15 mouse cellular contexts compared by ENCODE assay signal in genomic region chr7:130678414-130678813, GRCm38 (mm10).
DNase-seq lines count a peak whose midpoint lies in the region; ATAC-seq and TF ChIP-seq lines count a peak whose summit lies in the region.
"Had no signal": no experiment of that assay in that cellular context is flagged by ENCODE, and none has a peak within 500 bp of the region (broad histone marks: within the 10 kb centered on the region; RNA-seq: fewer than 3 reads in every experiment).

No protein-coding gene starts in this region.

- H3K4me2 ChIP-seq in hindbrain, postnatal 0 days (ENCODE audit: low read depth, low read length): no peak overlapping the region
- H3K4me2 ChIP-seq in embryonic facial prominence, embryonic 15.5 days (replicated peaks): no peak overlapping the region
- no peak overlapping the region for H3K4me2 ChIP-seq in heart, postnatal 0 days (ENCODE audit: low read depth, low read length)
- H3K4me2 ChIP-seq in midbrain, embryonic 15.5 days: no peak overlapping the region
- H3K4me2 ChIP-seq in liver, embryonic 12.5 days: no peak overlapping the region
- no peak overlapping the region for H3K4me2 ChIP-seq in intestine, postnatal 0 days (replicated peaks; ENCODE audit: low read depth)
- H3K4me2 ChIP-seq: kidney, embryonic 15.5 days; limb, embryonic 12.5 days; lung, embryonic 14.5 days had no signal

- H3K4me3 ChIP-seq in hindbrain, embryonic 10.5 days: no peak overlapping the region
- no peak overlapping the region for H3K4me3 ChIP-seq in hindbrain, postnatal 0 days (ENCODE audit: low read length)
- H3K4me3 ChIP-seq in embryonic facial prominence, embryonic 15.5 days (replicated peaks): no peak overlapping the region
- H3K4me3 ChIP-seq in heart, postnatal 0 days (ENCODE audit: low read depth, low read length): no peak overlapping the region
- H3K4me3 ChIP-seq in midbrain, embryonic 15.5 days: no peak overlapping the region
- H3K4me3 ChIP-seq in liver, embryonic 12.5 days: no peak overlapping the region
- no peak overlapping the region for H3K4me3 ChIP-seq in intestine, postnatal 0 days (ENCODE audit: low read depth, low read length)
- H3K4me3 ChIP-seq: kidney, embryonic 15.5 days; limb, embryonic 12.5 days had no signal

- TF ChIP-seq EP300 in heart, postnatal 0 days (IDR thresholded peaks at IDR 0.05; ENCODE audit: low read depth): no peak

- peak overlapping the region; percentile 77 for H3K27ac ChIP-seq in hindbrain, embryonic 10.5 days
- H3K27ac ChIP-seq in hindbrain, postnatal 0 days: no peak overlapping the region
- H3K27ac ChIP-seq in embryonic facial prominence, embryonic 15.5 days (replicated peaks): peak overlapping the region; percentile 56; the same call in 1 of the 2 replicates
- peak overlapping the region; percentile 61 for H3K27ac ChIP-seq in heart, postnatal 0 days (ENCODE audit: low read depth)
- H3K27ac ChIP-seq in midbrain, embryonic 15.5 days: peak overlapping the region; percentile 61; the same call in 1 of the 2 replicates
- no peak overlapping the region for H3K27ac ChIP-seq in liver, embryonic 12.5 days
- no peak overlapping the region for H3K27ac ChIP-seq in intestine, postnatal 0 days (ENCODE audit: low read depth, low read length)

- no peaks in the 10 kb centered on the region for H3K27me3 ChIP-seq in hindbrain, embryonic 10.5 days (ENCODE audit: insufficient read depth, poor library complexity, severe bottlenecking)
- H3K27me3 ChIP-seq in hindbrain, postnatal 0 days (ENCODE audit: insufficient read depth, low read length): no peaks in the 10 kb centered on the region
- no peaks in the 10 kb centered on the region for H3K27me3 ChIP-seq in embryonic facial prominence, embryonic 15.5 days
- no peaks in the 10 kb centered on the region for H3K27me3 ChIP-seq in heart, postnatal 0 days (ENCODE audit: control insufficient read depth, insufficient read depth, low read length)
- H3K27me3 ChIP-seq in midbrain, embryonic 15.5 days (replicated peaks): no peaks in the 10 kb centered on the region
- no peaks in the 10 kb centered on the region for H3K27me3 ChIP-seq in liver, embryonic 12.5 days (replicated peaks)
- H3K27me3 ChIP-seq in intestine, postnatal 0 days (replicated peaks; ENCODE audit: control insufficient read depth, insufficient read depth, low read length): no peaks in the 10 kb centered on the region
- H3K27me3 ChIP-seq: kidney, embryonic 15.5 days; limb, embryonic 12.5 days had no signal

- H3K36me3 ChIP-seq in hindbrain, embryonic 10.5 days: peaks cover 28% of the 10 kb centered on the region
- no peaks in the 10 kb centered on the region for H3K36me3 ChIP-seq in hindbrain, postnatal 0 days (ENCODE audit: insufficient read depth, low read length)
- H3K36me3 ChIP-seq in embryonic facial prominence, embryonic 15.5 days: peaks cover 14% of the 10 kb centered on the region; the same call in 1 of the 2 replicates
- peaks cover 37% of the 10 kb centered on the region for H3K36me3 ChIP-seq in heart, postnatal 0 days (replicated peaks; ENCODE audit: control insufficient read depth, insufficient read depth, low read length)
- no peaks in the 10 kb centered on the region for H3K36me3 ChIP-seq in midbrain, embryonic 15.5 days (replicated peaks)
- H3K36me3 ChIP-seq in liver, embryonic 12.5 days: no peaks in the 10 kb centered on the region
- peaks cover 45% of the 10 kb centered on the region for H3K36me3 ChIP-seq in intestine, postnatal 0 days (ENCODE audit: control insufficient read depth, insufficient read depth)

- no peak for ATAC-seq in hindbrain, postnatal 0 days
- no peak for ATAC-seq in embryonic facial prominence, embryonic 15.5 days (ENCODE audit: insufficient number of reproducible peaks, low FRiP score, low TSS enrichment, low read depth)
- ATAC-seq in heart, postnatal 0 days (ENCODE audit: insufficient read depth, low read depth): peak; percentile 36
- no peak for ATAC-seq in midbrain, embryonic 15.5 days (replicated peaks)
- ATAC-seq in liver, embryonic 12.5 days: no peak
- no peak for ATAC-seq in intestine, postnatal 0 days
- ATAC-seq: activated CD4-positive, CD25-positive, alpha-beta regulatory T cell, adult 4 months; forebrain, postnatal 0 days had no signal

- H3K9me3 ChIP-seq in hindbrain, embryonic 10.5 days: no peaks in the 10 kb centered on the region
- no peaks in the 10 kb centered on the region for H3K9me3 ChIP-seq in hindbrain, postnatal 0 days (ENCODE audit: low read length)
- H3K9me3 ChIP-seq in embryonic facial prominence, embryonic 15.5 days (replicated peaks): no peaks in the 10 kb centered on the region
- H3K9me3 ChIP-seq in heart, postnatal 0 days (replicated peaks; ENCODE audit: control insufficient read depth, low read length): no peaks in the 10 kb centered on the region
- H3K9me3 ChIP-seq in midbrain, embryonic 15.5 days: no peaks in the 10 kb centered on the region
- no peaks in the 10 kb centered on the region for H3K9me3 ChIP-seq in liver, embryonic 12.5 days (replicated peaks)
- H3K9me3 ChIP-seq in intestine, postnatal 0 days (ENCODE audit: control insufficient read depth): no peaks in the 10 kb centered on the region

- WGBS in hindbrain, embryonic 10.5 days: 94% methylated on average over 6 of the region's 6 CpGs
- WGBS in hindbrain, postnatal 0 days: 82% methylated on average over 6 of the region's 6 CpGs
- 66% methylated on average over 6 of the region's 6 CpGs for WGBS in embryonic facial prominence, embryonic 15.5 days
- WGBS in heart, postnatal 0 days: 39% methylated on average over 6 of the region's 6 CpGs
- 89% methylated on average over 6 of the region's 6 CpGs for WGBS in midbrain, embryonic 15.5 days
- 69% methylated on average over 6 of the region's 6 CpGs for WGBS in liver, embryonic 12.5 days (ENCODE audit: insufficient replicate concordance)
- WGBS in intestine, postnatal 0 days: 91% methylated on average over 6 of the region's 6 CpGs

- no peak for TF ChIP-seq CTCF in hindbrain, postnatal 0 days (IDR thresholded peaks at IDR 0.05; ENCODE audit: low read depth)
- no peak for TF ChIP-seq CTCF in heart, postnatal 0 days (IDR thresholded peaks at IDR 0.05; ENCODE audit: low read depth)
- no peak for TF ChIP-seq CTCF in intestine, postnatal 0 days (IDR thresholded peaks at IDR 0.05; ENCODE audit: low read depth)

- no peak overlapping the region for H3K9ac ChIP-seq in hindbrain, postnatal 0 days (replicated peaks; ENCODE audit: low read length)
- H3K9ac ChIP-seq in embryonic facial prominence, embryonic 15.5 days: no peak overlapping the region
- no peak overlapping the region for H3K9ac ChIP-seq in heart, postnatal 0 days (replicated peaks; ENCODE audit: low read depth, low read length)
- no peak overlapping the region for H3K9ac ChIP-seq in midbrain, embryonic 15.5 days
- no peak overlapping the region for H3K9ac ChIP-seq in liver, embryonic 12.5 days
- no peak overlapping the region for H3K9ac ChIP-seq in intestine, postnatal 0 days (ENCODE audit: low read depth, low read length)
- H3K9ac ChIP-seq: forebrain, postnatal 0 days; kidney, embryonic 15.5 days; limb, embryonic 12.5 days; lung, embryonic 14.5 days had no signal

- DNase-seq in hindbrain, embryonic 10.5 days (ENCODE audit: low spot score): no peak
- DNase-seq in hindbrain, postnatal 0 days (ENCODE audit: low spot score): no peak
- peak; percentile 65 for DNase-seq in heart, postnatal 0 days (ENCODE audit: low spot score)
- no peak for DNase-seq in right cerebral cortex, postnatal 36 days (ENCODE audit: low spot score in 2 of 2)
- DNase-seq: cerebellum, postnatal 14 days; forebrain, postnatal 0 days; lung, embryonic 14.5 days; thymus, adult 18-20 months had no signal

- peaks cover 29% of the 10 kb centered on the region for H3K4me1 ChIP-seq in hindbrain, embryonic 10.5 days (replicated peaks)
- no peaks in the 10 kb centered on the region for H3K4me1 ChIP-seq in hindbrain, postnatal 0 days (ENCODE audit: insufficient read depth, low read length)
- H3K4me1 ChIP-seq in embryonic facial prominence, embryonic 15.5 days: peaks cover 33% of the 10 kb centered on the region
- H3K4me1 ChIP-seq in heart, postnatal 0 days (ENCODE audit: control insufficient read depth, insufficient read depth): peaks cover 34% of the 10 kb centered on the region
- peaks cover 13% of the 10 kb centered on the region for H3K4me1 ChIP-seq in midbrain, embryonic 15.5 days
- no peaks in the 10 kb centered on the region for H3K4me1 ChIP-seq in liver, embryonic 12.5 days
- H3K4me1 ChIP-seq in intestine, postnatal 0 days (replicated peaks; ENCODE audit: control insufficient read depth, insufficient read depth, low read length): no peaks in the 10 kb centered on the region

Comparison
In these comparisons a context has a peak if more than half of its experiments do, and no peak if none do; other contexts are left out.
1. H3K27ac ChIP-seq: peak in hindbrain, embryonic 10.5 days (single experiment), embryonic facial prominence, embryonic 15.5 days (single experiment), heart, postnatal 0 days (single experiment) and midbrain, embryonic 15.5 days (single experiment); none in hindbrain, postnatal 0 days (single experiment), liver, embryonic 12.5 days (single experiment) and intestine, postnatal 0 days (single experiment).